Mouse (Mus musculus): Measurements from ENCODE around the gene Chil3. TPM values are rescaled to one million over a fixed set of nuclear protein-coding genes. Genes with fewer than 3 reads are reported as not detected.
"Not testable (repeated sequence)": the region's sequence is repeated elsewhere in the genome, so short reads cannot be mapped to it uniquely, and the experiment has no call there.

Chil3 gene
- not detected in 2 replicates for polyA plus RNA-seq (2016; fragmentation: Nextera tagmentation; extraction: Ambion mirVana)

GRCm38 (mm10) chr3:106167464-106167863 is at the start of gene Chil3:
Chil3 (minus strand) TSS chr3:106167564.
- Histone ChIP-seq H3K9me3 (peaks cover 10% of the 10 kb centered on the region), H3K27me3 (replicated peaks; ENCODE audit: low read depth, poor library complexity, severe bottlenecking) (no peaks in the 10 kb centered on the region), H3K4me3 (no peak within 1 kb of the TSS), H3K4me1 (no peaks in the 10 kb centered on the region), H3K36me3 (replicated peaks) (no peaks in the 10 kb centered on the region), H3K27ac (replicated peaks) (no peak within 1 kb of the TSS)
- WGBS: 81% methylated on average over 3 of the region's 3 CpGs
- DNase-seq (ENCODE audit: low spot score): no peak

GRCm38 (mm10) chr3:106198030-106198429 is 30.7 kb upstream of the Chil3 start:
- DNase-seq (ENCODE audit: low spot score); H3K4me3 ChIP-seq; H3K36me3 ChIP-seq (replicated peaks); H3K27me3 ChIP-seq (replicated peaks; ENCODE audit: low read depth, poor library complexity, severe bottlenecking); H3K27ac ChIP-seq (replicated peaks); H3K4me1 ChIP-seq: not testable (repeated sequence)
- WGBS: 71% methylated on average over 1 of the region's 1 CpGs
- H3K9me3 ChIP-seq: peaks cover 39% of the 10 kb centered on the region

GRCm38 (mm10) chr3:106197246-106197645 is 29.9 kb upstream of the Chil3 start:
- H3K27me3 ChIP-seq (replicated peaks; ENCODE audit: low read depth, poor library complexity, severe bottlenecking); H3K4me3 ChIP-seq; H3K27ac ChIP-seq (replicated peaks); DNase-seq (ENCODE audit: low spot score); H3K36me3 ChIP-seq (replicated peaks); H3K4me1 ChIP-seq: not testable (repeated sequence)
- WGBS: 76% methylated on average over 2 of the region's 2 CpGs
- H3K9me3 ChIP-seq: peaks cover 38% of the 10 kb centered on the region

- no peak overlapping the region for H3K4me3 ChIP-seq
- no peaks in the 10 kb centered on the region for H3K36me3 ChIP-seq (replicated peaks)
- H3K4me1 ChIP-seq: no peaks in the 10 kb centered on the region
- H3K9me3 ChIP-seq: peaks cover 37% of the 10 kb centered on the region
- H3K27me3 ChIP-seq (replicated peaks; ENCODE audit: low read depth, poor library complexity, severe bottlenecking): no peaks in the 10 kb centered on the region
- no peak overlapping the region for H3K27ac ChIP-seq (replicated peaks)
- DNase-seq (ENCODE audit: low spot score): no peak
These were observed 28.9 kb upstream of the Chil3 start for GRCm38 (mm10) chr3:106196276-106196675.

- no peaks in the 10 kb centered on the region for H3K4me1 ChIP-seq
- 91% methylated on average over 12 of the region's 12 CpGs for WGBS
- DNase-seq (ENCODE audit: low spot score): no peak
- no peak overlapping the region for H3K4me3 ChIP-seq
- no peak overlapping the region for H3K27ac ChIP-seq (replicated peaks)
- no peaks in the 10 kb centered on the region for H3K36me3 ChIP-seq (replicated peaks)
- no peaks in the 10 kb centered on the region for H3K27me3 ChIP-seq (replicated peaks; ENCODE audit: low read depth, poor library complexity, severe bottlenecking)
- peaks cover 38% of the 10 kb centered on the region for H3K9me3 ChIP-seq
These were observed 28.1 kb upstream of the Chil3 start for GRCm38 (mm10) chr3:106195486-106195885.

- no peak for DNase-seq (ENCODE audit: low spot score)
- WGBS: 83% methylated on average over 2 of the region's 2 CpGs
- H3K4me1 ChIP-seq: no peaks in the 10 kb centered on the region
- H3K4me3 ChIP-seq: no peak overlapping the region
- H3K9me3 ChIP-seq: peaks cover 57% of the 10 kb centered on the region
- no peaks in the 10 kb centered on the region for H3K27me3 ChIP-seq (replicated peaks; ENCODE audit: low read depth, poor library complexity, severe bottlenecking)
- no peak overlapping the region for H3K27ac ChIP-seq (replicated peaks)
- no peaks in the 10 kb centered on the region for H3K36me3 ChIP-seq (replicated peaks)
These were observed 20.6 kb upstream of the Chil3 start for GRCm38 (mm10) chr3:106187991-106188390.

- 88% methylated on average over 13 of the region's 13 CpGs for WGBS
- Histone ChIP-seq H3K9me3 (peaks cover 27% of the 10 kb centered on the region), H3K4me1 (no peaks in the 10 kb centered on the region), H3K27ac (replicated peaks) (no peak overlapping the region), H3K27me3 (replicated peaks; ENCODE audit: low read depth, poor library complexity, severe bottlenecking) (no peaks in the 10 kb centered on the region), H3K4me3 (no peak overlapping the region), H3K36me3 (replicated peaks) (no peaks in the 10 kb centered on the region)
- no peak for DNase-seq (ENCODE audit: low spot score)
These were observed 10.3 kb upstream of the Chil3 start for GRCm38 (mm10) chr3:106177509-106178189.

- not testable (repeated sequence) for H3K27ac ChIP-seq (replicated peaks); DNase-seq (ENCODE audit: low spot score); H3K27me3 ChIP-seq (replicated peaks; ENCODE audit: low read depth, poor library complexity, severe bottlenecking); H3K4me1 ChIP-seq; H3K36me3 ChIP-seq (replicated peaks); H3K4me3 ChIP-seq
- peaks cover 23% of the 10 kb centered on the region for H3K9me3 ChIP-seq
- WGBS: 66% methylated on average over 2 of the region's 2 CpGs
These were observed 7.6 kb upstream of the Chil3 start for GRCm38 (mm10) chr3:106174971-106175370.

GRCm38 (mm10) chr3:106172506-106172905 is 5.1 kb upstream of the Chil3 start:
- not testable (repeated sequence) for H3K36me3 ChIP-seq (replicated peaks); H3K27me3 ChIP-seq (replicated peaks; ENCODE audit: low read depth, poor library complexity, severe bottlenecking); DNase-seq (ENCODE audit: low spot score); H3K4me1 ChIP-seq; H3K27ac ChIP-seq (replicated peaks); H3K4me3 ChIP-seq
- 74% methylated on average over 2 of the region's 2 CpGs for whole genome bisulfite sequencing
- H3K9me3 ChIP-seq: peaks cover 19% of the 10 kb centered on the region

- Histone ChIP-seq H3K27me3 (replicated peaks; ENCODE audit: low read depth, poor library complexity, severe bottlenecking) (no peaks in the 10 kb centered on the region), H3K9me3 (peaks cover 12% of the 10 kb centered on the region), H3K36me3 (replicated peaks) (no peaks in the 10 kb centered on the region), H3K4me3 (no peak overlapping the region), H3K4me1 (no peaks in the 10 kb centered on the region), H3K27ac (replicated peaks) (no peak overlapping the region)
- 88% methylated on average over 1 of the region's 1 CpGs for WGBS
- DNase-seq (ENCODE audit: low spot score): no peak
These were observed 3.9 kb upstream of the Chil3 start for GRCm38 (mm10) chr3:106171135-106171731.

GRCm38 (mm10) chr3:106170522-106171053 is 3.2 kb upstream of the Chil3 start:
- Histone ChIP-seq H3K27ac (replicated peaks) (no peak overlapping the region), H3K27me3 (replicated peaks; ENCODE audit: low read depth, poor library complexity, severe bottlenecking) (no peaks in the 10 kb centered on the region), H3K4me1 (no peaks in the 10 kb centered on the region), H3K9me3 (peaks cover 12% of the 10 kb centered on the region), H3K36me3 (replicated peaks) (no peaks in the 10 kb centered on the region), H3K4me3 (no peak overlapping the region)
- 58% methylated on average over 1 of the region's 1 CpGs for WGBS
- no peak for DNase-seq (ENCODE audit: low spot score)

- no peaks in the 10 kb centered on the region for H3K27me3 ChIP-seq (replicated peaks; ENCODE audit: low read depth, poor library complexity, severe bottlenecking)
- 88% methylated on average over 2 of the region's 2 CpGs for whole genome bisulfite sequencing
- H3K4me1 ChIP-seq: no peaks in the 10 kb centered on the region
- peaks cover 12% of the 10 kb centered on the region; the same call in 1 of the 2 replicates for H3K9me3 ChIP-seq
- no peak for DNase-seq (ENCODE audit: low spot score)
- no peak overlapping the region for H3K27ac ChIP-seq (replicated peaks)
- no peaks in the 10 kb centered on the region for H3K36me3 ChIP-seq (replicated peaks)
- no peak overlapping the region for H3K4me3 ChIP-seq
These were observed 13.0 kb downstream of the Chil3 start for GRCm38 (mm10) chr3:106154413-106154812.

GRCm38 (mm10) chr3:106144081-106144480 is 23.3 kb downstream of the Chil3 start:
- H3K27ac ChIP-seq (replicated peaks): no peak overlapping the region
- DNase-seq (ENCODE audit: low spot score): no peak
- no peaks in the 10 kb centered on the region for H3K27me3 ChIP-seq (replicated peaks; ENCODE audit: low read depth, poor library complexity, severe bottlenecking)
- H3K9me3 ChIP-seq: peaks cover 29% of the 10 kb centered on the region
- H3K4me1 ChIP-seq: no peaks in the 10 kb centered on the region
- H3K36me3 ChIP-seq (replicated peaks): no peaks in the 10 kb centered on the region
- WGBS: 91% methylated on average over 10 of the region's 10 CpGs
- H3K4me3 ChIP-seq: no peak overlapping the region

All from embryonic facial prominence, embryonic 10.5 days (tissue).